Mouse (Mus musculus) left cerebral cortex, adult 2 months (tissue): ENCODE data around the gene Pafah2. TPM values are rescaled to one million over a fixed set of nuclear protein-coding genes. Genes with fewer than 3 reads are reported as not detected.

Source experiments
- DNase-seq, 2 experiments: peaks; one replicate each; pipeline ENCODE4 v3.0.0; 2021 to 2022; ENCODE audit warnings: low spot score in 2 of 2, mixed read lengths in 1 of 2; ENCODE audit errors: extremely low spot score in 1 of 2
- H3K27ac ChIP-seq: fragments of 200-600 bp; 2 replicates; pipeline ENCODE4 v1.8.1; 2022
- H3K4me3 ChIP-seq: fragments of 200-600 bp; 2 replicates; pipeline ENCODE4 v1.8.1; 2022
- CTCF ChIP-seq: fragments of 200-600 bp; IDR thresholded peaks from 2 replicates; pipeline ENCODE4 v1.8.1; 2022; ENCODE audit warnings: antibody characterized with exemption, mild to moderate bottlenecking, moderate library complexity
- intact Hi-C: fragments of 180-260 bp; cut with DNase I; formaldehyde crosslinking; loops from one replicate; pipeline ENCODE4 v1.15.1; 2025
- long read RNA-seq, 2 experiments: library from polyadenylated mRNA; stranded (forward); transcript quantifications; one replicate each; pipeline ENCODE4 v2.0.0; 2021; ENCODE audit warnings: borderline mapping rate in 2 of 2
- total RNA-seq, 2 experiments: library from RNA; stranded (reverse); gene quantifications; 2 replicates each; pipeline ENCODE4 v1.2.3; 2021

Pafah2 gene
- 1 to 10 TPM; 6.5 to 6.9 TPM for total RNA-seq
- long read RNA-seq, experiment 1, partial matches to known transcripts = 4 of 12 reads
- long read RNA-seq, experiment 1, other reads (novel, unspliced or antisense) = 6 of 12 reads
- long read RNA-seq, experiment 2, partial matches to known transcripts = 3 of 13 reads
- long read RNA-seq, experiment 2, other reads (novel, unspliced or antisense) = 8 of 13 reads

DNA sequence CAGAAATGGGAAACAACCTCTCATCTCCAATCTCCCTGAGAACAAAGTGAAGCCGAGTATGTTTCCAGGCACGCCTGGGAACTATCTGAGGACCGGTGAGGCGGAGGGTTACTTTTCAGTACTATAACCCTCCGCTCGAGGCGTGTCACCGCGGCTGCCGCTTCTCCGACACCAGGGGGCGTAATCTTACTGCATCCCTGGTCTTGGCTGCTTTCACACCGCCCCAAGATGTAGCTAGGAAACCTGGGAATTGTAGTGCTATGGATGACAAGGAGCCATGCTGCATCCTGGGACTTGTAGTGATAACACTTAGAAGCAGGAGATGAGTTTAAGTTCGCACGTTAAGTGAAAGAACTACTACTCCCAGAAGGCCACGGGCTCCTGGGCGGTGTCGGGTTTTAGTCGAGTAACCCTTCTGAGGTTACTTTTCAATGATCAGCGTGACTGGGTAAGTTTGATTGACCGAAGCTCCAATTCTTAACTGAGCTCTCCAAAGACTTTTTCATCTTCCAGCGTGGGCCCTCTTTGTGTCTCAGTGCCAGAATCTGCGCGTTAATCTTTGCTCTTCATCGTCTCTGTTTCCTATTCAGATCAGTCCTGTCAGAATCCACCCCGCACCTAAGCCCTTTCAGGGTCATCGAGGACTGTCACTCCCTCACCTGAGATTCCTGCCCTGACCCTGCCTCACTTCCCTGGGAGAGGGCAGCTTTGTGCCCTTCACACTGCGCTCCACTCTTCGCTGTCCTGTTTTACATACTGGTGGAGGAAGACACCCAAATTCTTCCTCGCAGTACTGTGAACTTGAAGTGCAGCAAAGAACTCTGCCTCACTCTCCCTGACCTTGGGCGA, at the start of gene Pafah2:
Gene Pafah2, plus strand, starts transcription at position 344 of the 849 bp plus-strand sequence.
- intact Hi-C loops = loop anchor here (1.0 to 2.0 kb wide), 3 partner anchors 35 to 82 kb away; partner anchors contain the start of gene Stmn1
- peak; percentile 99 for TF ChIP-seq CTCF
- H3K4me3 ChIP-seq = peak within 1 kb of the TSS; percentile 46

DNA sequence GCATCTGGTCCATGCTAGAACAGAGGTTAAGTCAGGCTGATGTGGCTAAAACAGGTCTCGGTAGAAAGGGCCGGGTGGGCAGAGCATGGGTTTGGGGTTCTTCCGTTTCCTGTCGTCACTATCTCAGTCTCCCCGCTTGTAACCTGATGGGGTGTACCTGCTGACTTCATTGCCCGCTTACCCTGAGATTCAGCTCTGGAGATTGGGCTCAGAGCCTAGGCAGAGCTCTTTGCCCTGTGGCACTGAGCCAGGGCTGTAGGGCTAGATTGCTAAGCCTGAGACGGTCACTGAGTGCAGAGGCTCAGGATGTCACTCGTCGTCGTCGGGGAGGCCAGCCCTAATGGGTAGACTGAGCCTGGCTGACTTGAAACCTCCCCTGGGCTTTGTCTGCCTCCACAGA, 48.0 kb upstream of the Pafah2 start:
- Histone ChIP-seq H3K4me3 (no peak overlapping the region), H3K27ac (no peak overlapping the region)
- intact Hi-C loops = no loop called here
- no peak for TF ChIP-seq CTCF
- no peak for DNase-seq

More for the DNA sequence above, at the start of gene Pafah2:
- DNase-seq = peak; percentile 93 to 94
- peak within 1 kb of the TSS; percentile 99 for H3K27ac ChIP-seq

DNA sequence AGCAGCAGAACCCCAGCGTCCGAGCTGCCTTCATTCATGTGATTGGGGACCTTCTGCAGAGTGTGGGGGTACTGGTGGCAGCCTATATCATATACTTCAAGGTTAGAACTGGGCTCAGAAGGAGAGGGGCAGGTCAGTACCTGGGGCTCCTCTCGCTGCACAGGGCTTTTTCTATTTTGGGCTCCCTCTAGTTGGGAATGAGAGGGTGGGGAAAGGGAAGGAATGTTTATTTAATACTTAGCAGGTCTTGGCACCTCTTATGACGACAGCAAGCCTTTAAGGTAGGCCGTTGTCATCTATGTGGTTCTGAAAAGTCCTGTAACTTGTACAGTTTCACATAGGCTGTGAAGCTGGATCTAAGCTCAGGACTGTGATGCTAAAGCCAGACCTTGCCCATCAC, 47.6 kb upstream of the Pafah2 start:
- intact Hi-C loops = no loop called here
- TF ChIP-seq CTCF = no peak
- no peak overlapping the region for H3K27ac ChIP-seq

GRCm38 (mm10) chr4:134349829-134350228, 46.3 kb upstream of the Pafah2 start:
- DNase-seq = no peak
- intact Hi-C loops = no loop called here
- Histone ChIP-seq H3K27ac (no peak overlapping the region), H3K4me3 (no peak overlapping the region)
- TF ChIP-seq CTCF = no peak

More for the DNA sequence above, 47.6 kb upstream of the Pafah2 start:
- no peak for DNase-seq
- H3K4me3 ChIP-seq = no peak overlapping the region

DNA sequence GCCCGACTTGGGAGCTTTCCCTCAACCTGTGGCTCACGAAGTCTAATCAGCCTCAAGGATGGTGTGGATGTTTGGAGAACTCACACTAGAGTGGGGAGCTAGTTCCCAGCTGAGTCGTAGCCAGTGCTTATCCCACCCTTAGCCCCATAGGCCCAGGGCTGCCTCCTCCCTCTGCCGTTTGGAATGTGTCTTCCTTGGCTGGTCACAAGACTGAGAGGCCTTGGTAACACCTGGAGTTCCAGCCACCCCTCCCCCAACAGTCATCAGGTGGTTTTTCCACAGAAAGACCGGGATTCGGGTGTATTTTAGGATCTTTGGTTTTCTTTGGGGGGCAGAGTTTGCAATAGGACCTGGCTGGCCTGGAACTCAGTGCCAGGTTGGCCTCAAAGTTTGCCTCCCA, 45.5 kb upstream of the Pafah2 start:
- intact Hi-C loops = no loop called here
- TF ChIP-seq CTCF = no peak
- DNase-seq = no peak
- Histone ChIP-seq H3K27ac (no peak overlapping the region), H3K4me3 (no peak overlapping the region)

GRCm38 (mm10) chr4:134351329-134352260, 44.5 kb upstream of the Pafah2 start:
- intact Hi-C loops = no loop called here
- H3K27ac ChIP-seq = no peak overlapping the region
- DNase-seq = no peak
- H3K4me3 ChIP-seq = no peak overlapping the region
- no peak for TF ChIP-seq CTCF

DNA sequence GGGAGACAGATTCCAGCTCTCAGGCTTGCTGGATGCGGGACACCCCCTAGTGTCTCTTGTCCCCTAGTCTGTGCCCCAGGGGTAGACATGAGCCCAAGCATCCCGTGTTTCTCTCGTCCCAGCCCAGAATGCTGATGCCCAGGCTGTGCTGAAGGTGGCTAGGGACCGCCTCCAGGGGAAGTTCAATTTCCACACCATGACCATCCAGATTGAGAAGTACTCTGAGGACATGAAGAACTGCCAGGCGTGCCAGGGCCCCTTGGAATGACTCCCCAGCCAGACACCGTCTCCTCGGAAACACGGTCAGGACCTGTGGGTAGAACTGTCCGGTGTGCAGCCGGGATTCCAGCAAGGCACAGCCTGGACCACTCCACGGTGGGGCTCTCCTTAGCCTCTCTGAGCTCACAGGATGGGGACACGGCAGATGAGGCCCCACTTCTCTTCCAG, 43.8 kb upstream of the Pafah2 start:
- H3K27ac ChIP-seq = no peak overlapping the region
- H3K4me3 ChIP-seq = no peak overlapping the region
- intact Hi-C loops = no loop called here
- no peak for TF ChIP-seq CTCF
- no peak for DNase-seq

DNA sequence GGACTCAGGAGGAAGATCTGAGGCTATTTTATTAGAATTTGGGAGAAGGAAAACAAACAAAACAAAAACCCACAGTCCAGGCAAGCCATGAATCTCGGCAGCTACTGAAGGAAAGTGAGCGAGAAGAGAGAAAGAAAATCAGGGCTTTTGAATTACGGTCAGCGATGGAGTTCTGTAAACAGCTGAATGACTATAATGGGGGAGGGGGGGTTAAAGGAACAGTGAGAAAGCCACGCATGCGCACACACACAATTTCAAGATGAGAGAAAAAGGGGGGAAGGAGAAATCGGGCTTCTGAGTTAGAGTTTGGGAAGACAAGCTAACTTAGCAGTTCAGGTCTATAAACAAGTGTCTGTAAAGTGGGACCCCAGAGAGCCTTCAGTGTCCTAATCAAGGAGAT, 43.2 kb upstream of the Pafah2 start:
- TF ChIP-seq CTCF = no peak
- no peak for DNase-seq
- Histone ChIP-seq H3K27ac (no peak overlapping the region), H3K4me3 (no peak overlapping the region)
- intact Hi-C loops = no loop called here

- TF ChIP-seq CTCF = no peak
- no peak for DNase-seq
- intact Hi-C loops = no loop called here
- Histone ChIP-seq H3K27ac (no peak overlapping the region), H3K4me3 (no peak overlapping the region)
Observed at GRCm38 (mm10) chr4:134353527-134354409, 42.4 kb upstream of the Pafah2 start.

DNA sequence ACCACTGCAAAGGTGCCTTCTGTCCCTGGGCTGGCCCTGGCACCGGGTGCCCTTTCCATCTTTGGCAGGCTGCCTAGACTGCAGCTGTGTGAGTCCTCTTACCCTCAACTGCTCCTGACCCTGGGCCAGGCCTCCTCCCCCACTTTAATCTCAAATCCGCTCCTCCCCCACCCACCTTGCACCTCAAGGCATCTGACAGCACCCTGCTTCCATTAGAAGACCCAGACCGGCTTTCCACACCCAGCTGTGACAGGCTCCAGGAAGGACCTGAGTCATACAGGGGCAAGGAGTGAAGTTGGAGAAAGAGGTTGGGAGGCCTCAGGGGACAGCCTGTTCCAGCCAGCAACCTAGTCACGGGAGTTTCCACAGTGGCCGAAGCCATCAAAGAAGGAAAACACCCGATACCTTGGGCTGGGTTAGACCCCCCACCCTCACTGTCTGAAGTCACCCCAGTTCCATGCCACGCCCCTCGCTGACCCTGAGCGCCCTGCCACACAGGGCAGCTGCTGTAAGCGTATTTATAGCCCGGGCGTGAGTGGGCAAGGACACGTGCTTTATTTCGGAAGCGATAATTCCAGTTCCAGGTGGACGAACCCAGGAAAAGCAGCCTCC, 40.2 kb upstream of the Pafah2 start:
- Histone ChIP-seq H3K27ac (no peak overlapping the region), H3K4me3 (no peak overlapping the region)
- TF ChIP-seq CTCF = no peak
- intact Hi-C loops = loop anchor here (2.0 to 5.0 kb wide), 2 partner anchors 69 to 107 kb away; partner anchors contain the start of gene Pdik1l
- DNase-seq = no peak
